Mouse (Mus musculus) liver, embryonic 14.5 days (tissue): ENCODE data around the gene Rela.

Experiments
- CTCF ChIP-seq: IDR thresholded peaks from 2 replicates; pipeline ENCODE4 v1.5.1; 2016; ENCODE audit warnings: antibody characterized with exemption, low read depth, control low read depth
- EP300 ChIP-seq: IDR thresholded peaks from 2 replicates; pipeline ENCODE4 v1.6.1; 2016; ENCODE audit warnings: antibody characterized with exemption, low read depth

DNA sequence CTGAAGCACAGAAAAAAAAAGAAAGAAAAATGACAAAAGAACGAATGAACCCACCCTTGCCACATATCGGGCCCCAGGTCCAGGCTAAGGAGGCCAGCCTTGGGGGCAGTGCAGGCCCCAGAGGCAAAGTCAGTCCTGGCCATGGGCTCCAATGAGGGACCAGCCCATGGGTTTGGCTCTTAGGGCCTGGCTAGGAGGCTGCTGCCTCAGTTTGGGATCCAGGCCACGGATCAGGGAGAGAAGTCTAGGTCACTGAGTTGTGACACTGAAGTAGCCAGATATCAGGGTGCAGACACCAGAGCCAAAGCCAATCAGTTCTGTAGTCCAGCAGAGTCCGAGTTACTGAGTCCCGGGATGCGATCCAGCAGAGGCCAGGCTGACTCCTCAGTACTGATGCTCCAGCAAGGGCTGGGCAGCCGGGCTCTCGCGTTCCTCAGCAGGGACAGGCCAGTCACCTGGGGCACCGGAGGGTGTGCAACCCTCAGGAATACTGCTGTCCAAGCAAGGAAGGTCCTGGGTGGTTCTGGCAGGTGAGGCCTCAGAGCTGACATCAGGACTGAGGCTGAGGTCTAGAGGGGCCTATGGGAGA is 27.5 kb downstream of the Rela start:
- no peak for TF ChIP-seq CTCF
- no peak for TF ChIP-seq EP300
